Mouse (Mus musculus) spleen, adult 2 months (tissue): ENCODE measurements at regions not wholly inside any gene's neighbourhood (a gene's known extent, or its start where the extent isn't known, plus 50 kb on each side); places are given as distances from the start of the nearest gene placed in this dataset.

Experiments used
- CTCF ChIP-seq: fragments of 200-500 bp; IDR thresholded peaks from 2 replicates; pipeline ENCODE4 v1.5.1; 2011; ENCODE audit warnings: mild to moderate bottlenecking, inconsistent platforms; ENCODE audit not compliant: insufficient read depth, insufficient read length, insufficient replicate concordance; ENCODE audit errors: extremely low read depth
- POLR2A ChIP-seq: fragments of 200-500 bp; IDR thresholded peaks from 2 replicates; pipeline ENCODE4 v1.6.1; 2011; ENCODE audit warnings: low read depth, low read length, inconsistent platforms

GRCm38 (mm10) chr11:24363418-24364364, 285.8 kb downstream of the Bcl11a start:
- no peak for TF ChIP-seq CTCF
- TF ChIP-seq POLR2A, result no peak
